Mouse (Mus musculus) limb, embryonic 10.5 days (tissue): ENCODE results near the gene Msto1. TPM values are rescaled to one million over a fixed set of nuclear protein-coding genes. Genes with fewer than 3 reads are reported as not detected.
"Not testable (repeated sequence)": the region's sequence is repeated elsewhere in the genome, so short reads cannot be mapped to it uniquely, and the experiment has no call there.

ENCODE experiments used
- DNase-seq: peaks from one replicate; pipeline ENCODE4 v3.0.0-alpha.2; 2017; ENCODE audit warnings: low spot score
- H3K27ac ChIP-seq: fragments of 300-500 bp; sonication (generic); 2 replicates; pipeline ENCODE4 v1.5.1; 2016; ENCODE audit warnings: mild to moderate bottlenecking
- H3K27me3 ChIP-seq: fragments of 300-500 bp; sonication (generic); 2 replicates; pipeline ENCODE4 v1.6.1; 2016; ENCODE audit warnings: low read depth, mild to moderate bottlenecking; ENCODE audit not compliant: poor library complexity, severe bottlenecking
- H3K36me3 ChIP-seq: fragments of 300-500 bp; sonication (generic); 2 replicates; pipeline ENCODE4 v1.6.1; 2016; ENCODE audit warnings: mild to moderate bottlenecking, moderate library complexity
- H3K4me1 ChIP-seq: fragments of 300-500 bp; sonication (generic); 2 replicates; pipeline ENCODE4 v1.6.1; 2016
- H3K4me3 ChIP-seq: fragments of 300-500 bp; sonication (generic); 2 replicates; pipeline ENCODE4 v1.5.1; 2016; ENCODE audit warnings: mild to moderate bottlenecking, moderate library complexity
- H3K9me3 ChIP-seq: fragments of 300-500 bp; sonication (generic); replicated peaks from 2 replicates; pipeline ENCODE4 v1.6.1; 2016; ENCODE audit warnings: mild to moderate bottlenecking
- WGBS: fragments of 180-500 bp; shearing (Covaris S2); methylation state at CpG from one replicate; pipeline ENCODE4 v1.1.7; 2016; 5-methylcytosine and 5-hydroxymethylcytosine counted together
- polyA plus RNA-seq: library from polyadenylated mRNA; unstranded; fragments of >200 nt; fragmentation: Nextera tagmentation; extraction: Ambion mirVana; gene quantifications from 2 replicates; pipeline ENCODE4 v1.2.1, GENCODE M21; 2016

The Msto1 gene
- polyA plus RNA-seq, 1 experiment from 2014 or later, result 57.4 TPM

- peaks cover 100% of the 10 kb centered on the region for H3K36me3 ChIP-seq
- 90% methylated on average over 2 of the region's 2 CpGs for WGBS
Observed at GRCm38 (mm10) chr3:88925651-88926050, 11.9 kb upstream of the Msto1 start.

DNA sequence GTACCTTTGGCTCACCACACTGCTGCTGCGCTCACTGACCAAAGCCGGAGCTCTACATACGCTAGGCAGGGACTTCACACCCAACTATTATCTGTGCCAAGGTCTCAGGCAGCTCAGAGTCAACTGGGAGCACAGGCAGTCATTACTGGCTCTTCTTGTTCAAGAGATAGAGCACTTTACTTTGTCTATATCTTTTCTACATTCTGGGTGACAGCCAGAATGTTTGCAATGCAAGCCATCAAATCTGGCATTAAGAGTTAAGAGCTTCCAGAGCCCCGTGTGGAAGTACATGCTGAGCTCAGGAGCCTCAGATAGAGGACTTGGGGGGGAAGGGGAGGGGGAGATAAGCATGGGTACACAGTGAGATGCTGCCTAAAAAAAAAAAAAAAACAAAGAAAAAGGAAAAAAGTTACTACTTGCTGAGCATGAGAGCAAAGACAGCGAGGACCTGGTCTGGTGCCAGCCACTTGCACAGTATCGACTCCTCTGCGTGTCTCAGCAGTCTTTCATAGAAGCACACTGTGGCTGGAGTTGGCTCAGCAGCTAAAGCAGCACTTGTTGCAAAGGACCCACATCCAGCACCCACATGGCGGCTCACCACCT, 10.3 kb upstream of the Msto1 start:
- Histone ChIP-seq H3K27me3 (no peaks in the 10 kb centered on the region), H3K27ac (no peak overlapping the region), H3K9me3 (no peaks in the 10 kb centered on the region), H3K4me3 (no peak overlapping the region), H3K4me1 (no peaks in the 10 kb centered on the region), H3K36me3 (peaks cover 93% of the 10 kb centered on the region)
- WGBS, result 96% methylated on average over 8 of the region's 8 CpGs
- DNase-seq, result no peak

More at GRCm38 (mm10) chr3:88925651-88926050, 11.9 kb upstream of the Msto1 start:
- no peaks in the 10 kb centered on the region for H3K27me3 ChIP-seq
- no peak overlapping the region for H3K4me3 ChIP-seq
- no peaks in the 10 kb centered on the region for H3K9me3 ChIP-seq
- H3K27ac ChIP-seq, result no peak overlapping the region
- no peaks in the 10 kb centered on the region for H3K4me1 ChIP-seq
- no peak for DNase-seq

- no peaks in the 10 kb centered on the region for H3K4me1 ChIP-seq
- H3K27me3 ChIP-seq, result no peaks in the 10 kb centered on the region
- no peak for DNase-seq
- WGBS, result 93% methylated on average over 9 of the region's 9 CpGs
- peaks cover 66% of the 10 kb centered on the region for H3K36me3 ChIP-seq
- H3K9me3 ChIP-seq, result no peaks in the 10 kb centered on the region
- no peak overlapping the region for H3K4me3 ChIP-seq
- no peak overlapping the region for H3K27ac ChIP-seq
Observed at GRCm38 (mm10) chr3:88921411-88921810, 7.6 kb upstream of the Msto1 start.

GRCm38 (mm10) chr3:88918981-88919380, 5.2 kb upstream of the Msto1 start:
- Histone ChIP-seq H3K4me1 (peaks cover 6% of the 10 kb centered on the region), H3K27ac (no peak overlapping the region), H3K4me3 (no peak overlapping the region), H3K36me3 (peaks cover 42% of the 10 kb centered on the region), H3K9me3 (no peaks in the 10 kb centered on the region), H3K27me3 (no peaks in the 10 kb centered on the region)
- no peak for DNase-seq
- WGBS, result 85% methylated on average over 13 of the region's 13 CpGs

- 38% methylated on average over 8 of the region's 8 CpGs for WGBS
- Histone ChIP-seq H3K4me1 (peaks cover 17% of the 10 kb centered on the region), H3K9me3 (no peaks in the 10 kb centered on the region), H3K27ac (peak overlapping the region; percentile 90), H3K27me3 (no peaks in the 10 kb centered on the region), H3K36me3 (peaks cover 34% of the 10 kb centered on the region), H3K4me3 (peak overlapping the region; percentile 85)
- DNase-seq, result no peak
Observed at GRCm38 (mm10) chr3:88914384-88914810, 598 bp upstream of the Msto1 start.

DNA sequence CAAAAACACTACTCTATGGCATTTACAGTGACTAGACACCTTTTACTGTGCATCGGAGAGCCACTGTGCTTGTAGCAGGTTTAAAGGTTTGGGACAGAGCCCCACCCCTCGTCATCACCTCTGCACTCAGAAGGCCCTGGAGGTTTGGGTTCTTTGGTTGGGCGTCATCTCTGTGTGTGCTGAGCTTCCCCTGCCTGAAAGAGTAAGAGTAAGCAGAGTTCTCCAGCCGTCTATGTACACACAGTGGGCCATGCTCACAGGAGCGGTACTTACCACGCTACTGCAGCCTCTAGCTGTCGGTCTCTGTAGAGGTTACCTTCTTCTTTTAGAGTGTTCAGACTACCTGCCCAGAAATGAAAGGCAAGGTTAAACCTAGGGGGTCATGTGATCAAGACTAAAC, 1.2 kb downstream of the Msto1 start:
- DNase-seq, result no peak
- WGBS, result 92% methylated on average over 7 of the region's 7 CpGs

GRCm38 (mm10) chr3:88906393-88907159, 7.2 kb downstream of the Msto1 start:
- Histone ChIP-seq H3K4me3 (no peak overlapping the region), H3K36me3 (peaks cover 100% of the 10 kb centered on the region), H3K4me1 (peaks cover 4% of the 10 kb centered on the region), H3K27me3 (no peaks in the 10 kb centered on the region), H3K9me3 (no peaks in the 10 kb centered on the region), H3K27ac (no peak overlapping the region)
- WGBS, result 94% methylated on average over 6 of the region's 6 CpGs
- no peak for DNase-seq

More for the DNA sequence above, 1.2 kb downstream of the Msto1 start:
- Histone ChIP-seq H3K4me3 (peak overlapping the region; percentile 85), H3K27me3 (no peaks in the 10 kb centered on the region), H3K27ac (no peak overlapping the region), H3K9me3 (no peaks in the 10 kb centered on the region), H3K4me1 (peaks cover 17% of the 10 kb centered on the region), H3K36me3 (peaks cover 53% of the 10 kb centered on the region)

GRCm38 (mm10) chr3:88905741-88906140, 8.1 kb downstream of the Msto1 start:
- H3K27ac ChIP-seq, result no peak overlapping the region
- peaks cover 100% of the 10 kb centered on the region for H3K36me3 ChIP-seq
- peaks cover 4% of the 10 kb centered on the region for H3K4me1 ChIP-seq
- DNase-seq, result no peak
- H3K4me3 ChIP-seq, result no peak overlapping the region
- H3K9me3 ChIP-seq, result no peaks in the 10 kb centered on the region
- 96% methylated on average over 2 of the region's 2 CpGs for WGBS
- no peaks in the 10 kb centered on the region for H3K27me3 ChIP-seq

DNA sequence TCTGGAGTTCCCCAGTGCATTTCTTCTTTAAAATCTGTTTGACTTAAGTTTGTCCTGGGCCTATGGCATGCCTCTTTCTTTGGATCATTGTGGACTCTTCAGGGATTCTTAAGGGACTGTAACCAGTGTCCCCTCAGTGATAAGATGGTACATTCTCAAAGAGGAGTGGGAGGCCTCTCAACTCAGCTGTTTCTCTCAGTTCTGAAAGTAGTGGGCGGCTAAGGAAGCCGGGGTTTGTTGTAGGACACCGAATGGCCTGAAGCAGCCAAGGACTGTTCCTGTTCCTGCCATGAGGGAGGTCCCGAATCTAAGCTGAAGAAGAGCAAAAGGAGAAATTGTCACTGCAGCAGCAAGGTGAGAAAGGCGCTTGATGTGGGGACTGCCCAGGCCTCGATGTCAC, 8.6 kb downstream of the Msto1 start:
- Histone ChIP-seq H3K4me3 (no peak overlapping the region), H3K9me3 (no peaks in the 10 kb centered on the region), H3K27ac (no peak overlapping the region), H3K4me1 (peaks cover 4% of the 10 kb centered on the region), H3K36me3 (peaks cover 100% of the 10 kb centered on the region), H3K27me3 (no peaks in the 10 kb centered on the region)
- no peak for DNase-seq
- 88% methylated on average over 6 of the region's 6 CpGs for WGBS

DNA sequence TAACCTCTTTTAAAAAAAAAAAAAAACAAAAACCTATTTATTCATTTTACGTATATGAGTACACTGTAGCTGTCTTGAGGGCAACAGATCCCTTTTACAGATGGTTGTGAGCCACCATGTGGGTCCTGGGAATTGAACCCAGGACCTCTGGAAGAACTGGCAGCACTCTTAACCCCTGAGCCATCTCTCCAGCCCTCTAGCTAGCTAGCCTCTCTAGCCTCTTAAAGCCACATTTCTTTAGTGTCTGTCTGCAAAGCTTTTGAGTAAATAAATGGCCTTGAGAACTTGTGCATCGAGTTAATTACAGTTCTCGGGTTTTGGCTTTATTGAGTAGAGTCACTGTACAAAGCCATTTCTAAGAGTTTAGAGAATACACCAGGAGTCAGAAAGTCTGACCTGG, 9.0 kb downstream of the Msto1 start:
- WGBS, result 85% methylated on average over 3 of the region's 3 CpGs
- peaks cover 99% of the 10 kb centered on the region for H3K36me3 ChIP-seq

DNA sequence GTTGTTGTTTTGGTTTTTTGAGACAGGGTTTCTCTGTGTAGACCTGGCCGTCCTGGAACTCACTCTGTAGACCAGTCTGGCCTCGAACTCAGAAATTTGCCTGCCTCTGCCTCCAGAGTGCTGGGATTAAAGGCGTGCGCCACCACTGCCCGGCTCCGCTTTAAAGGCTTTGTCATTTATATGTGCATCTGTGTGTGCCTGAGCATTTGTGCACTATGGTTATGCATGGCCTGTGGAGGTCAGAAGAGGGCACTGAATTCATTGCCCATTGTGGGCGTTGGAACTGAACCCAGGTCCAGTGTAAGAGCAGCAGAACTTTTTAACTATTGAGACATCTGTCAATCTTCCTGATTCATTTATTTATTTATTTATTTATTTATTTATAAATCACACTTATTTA, 20.8 kb downstream of the Msto1 start:
- peaks cover 55% of the 10 kb centered on the region for H3K36me3 ChIP-seq
- not testable (repeated sequence) for DNase-seq, H3K4me3 ChIP-seq, H3K4me1 ChIP-seq, H3K27me3 ChIP-seq, H3K9me3 ChIP-seq, H3K27ac ChIP-seq
- 94% methylated on average over 7 of the region's 7 CpGs for WGBS

More for the DNA sequence above, 9.0 kb downstream of the Msto1 start:
- H3K4me1 ChIP-seq, result peaks cover 4% of the 10 kb centered on the region
- DNase-seq, result no peak
- no peaks in the 10 kb centered on the region for H3K9me3 ChIP-seq
- no peak overlapping the region for H3K4me3 ChIP-seq
- H3K27me3 ChIP-seq, result no peaks in the 10 kb centered on the region
- no peak overlapping the region for H3K27ac ChIP-seq

- not testable (repeated sequence) for H3K9me3 ChIP-seq, H3K4me3 ChIP-seq, H3K27ac ChIP-seq, H3K4me1 ChIP-seq, DNase-seq, H3K27me3 ChIP-seq
- peaks cover 32% of the 10 kb centered on the region for H3K36me3 ChIP-seq
- WGBS, result 93% methylated on average over 4 of the region's 4 CpGs
Observed at GRCm38 (mm10) chr3:88882536-88882935, 31.3 kb downstream of the Msto1 start.

- not testable (repeated sequence) for H3K9me3 ChIP-seq, DNase-seq, H3K4me1 ChIP-seq, H3K27me3 ChIP-seq, H3K27ac ChIP-seq, H3K4me3 ChIP-seq
- WGBS, result 100% methylated on average over 1 of the region's 4 CpGs
- peaks cover 34% of the 10 kb centered on the region for H3K36me3 ChIP-seq
Observed at GRCm38 (mm10) chr3:88868449-88868848, 45.4 kb downstream of the Msto1 start.
